Mouse (Mus musculus): ENCODE results near the gene Tango6. TPM values are rescaled to one million over a fixed set of nuclear protein-coding genes. Genes with fewer than 3 reads are reported as not detected.

Gene Tango6
- polyA plus RNA-seq (2011; ENCODE audit: insufficient read depth, insufficient read length, low read depth, missing spikeins), result 12.5 and 14.1 TPM in 2 replicates

- peaks cover 5% of the 10 kb centered on the region; the same call in 1 of the 2 replicates for H3K9me3 ChIP-seq (replicated peaks; ENCODE audit: control insufficient read depth, insufficient read depth, low read length, poor library complexity, severe bottlenecking)
- peak within 1 kb of the TSS; percentile 15; the same call in 1 of the 2 replicates for H3K27ac ChIP-seq (ENCODE audit: insufficient read depth, low read length)
- no peaks in the 10 kb centered on the region for H3K36me3 ChIP-seq (ENCODE audit: control insufficient read depth, insufficient read depth, low read length, poor library complexity, severe bottlenecking)
- TF ChIP-seq POLR2A (IDR thresholded peaks at IDR 0.05; ENCODE audit: insufficient read depth, low read length) (peak; percentile 93), CTCF (IDR thresholded peaks at IDR 0.05; ENCODE audit: low read depth, low read length) (peak; percentile 64), EP300 (IDR thresholded peaks at IDR 0.05; ENCODE audit: insufficient read depth, low read depth, low read length) (no peak)
- H3K4me3 ChIP-seq (ENCODE audit: low read depth, low read length), result peak within 1 kb of the TSS; percentile 83
- no peaks in the 10 kb centered on the region for H3K27me3 ChIP-seq (ENCODE audit: control insufficient read depth, insufficient read depth, low read length, poor library complexity, severe bottlenecking)
- H3K4me1 ChIP-seq (ENCODE audit: control insufficient read depth, insufficient read depth, low read length), result no peaks in the 10 kb centered on the region
- peak within 1 kb of the TSS; percentile 95 for H3K9ac ChIP-seq (ENCODE audit: low read depth, poor library complexity, severe bottlenecking)
These were observed at the start of gene Tango6 for GRCm38 (mm10) chr8:106682971-106683668. TSS of gene Tango6 (plus strand) at chr8:106683068.

- TF ChIP-seq POLR2A (IDR thresholded peaks at IDR 0.05; ENCODE audit: insufficient read depth, low read length) (no peak), EP300 (IDR thresholded peaks at IDR 0.05; ENCODE audit: insufficient read depth, low read depth, low read length) (no peak), CTCF (IDR thresholded peaks at IDR 0.05; ENCODE audit: low read depth, low read length) (no peak)
- Histone ChIP-seq H3K36me3 (ENCODE audit: control insufficient read depth, insufficient read depth, low read length, poor library complexity, severe bottlenecking) (peaks cover 7% of the 10 kb centered on the region), H3K4me1 (ENCODE audit: control insufficient read depth, insufficient read depth, low read length) (peaks cover 17% of the 10 kb centered on the region), H3K9me3 (replicated peaks; ENCODE audit: control insufficient read depth, insufficient read depth, low read length, poor library complexity, severe bottlenecking) (no peaks in the 10 kb centered on the region), H3K9ac (ENCODE audit: low read depth, poor library complexity, severe bottlenecking) (no peak overlapping the region), H3K27ac (ENCODE audit: insufficient read depth, low read length) (peak overlapping the region; percentile 46), H3K4me3 (ENCODE audit: low read depth, low read length) (no peak overlapping the region), H3K27me3 (ENCODE audit: control insufficient read depth, insufficient read depth, low read length, poor library complexity, severe bottlenecking) (no peaks in the 10 kb centered on the region)
These were observed 49.3 kb upstream of the Tango6 start for GRCm38 (mm10) chr8:106633361-106634158.

- TF ChIP-seq POLR2A (IDR thresholded peaks at IDR 0.05; ENCODE audit: insufficient read depth, low read length) (no peak), CTCF (IDR thresholded peaks at IDR 0.05; ENCODE audit: low read depth, low read length) (no peak), EP300 (IDR thresholded peaks at IDR 0.05; ENCODE audit: insufficient read depth, low read depth, low read length) (no peak)
- H3K9ac ChIP-seq (ENCODE audit: low read depth, poor library complexity, severe bottlenecking), result no peak overlapping the region
- no peaks in the 10 kb centered on the region for H3K27me3 ChIP-seq (ENCODE audit: control insufficient read depth, insufficient read depth, low read length, poor library complexity, severe bottlenecking)
- H3K4me1 ChIP-seq (ENCODE audit: control insufficient read depth, insufficient read depth, low read length), result peaks cover 17% of the 10 kb centered on the region
- H3K9me3 ChIP-seq (replicated peaks; ENCODE audit: control insufficient read depth, insufficient read depth, low read length, poor library complexity, severe bottlenecking), result no peaks in the 10 kb centered on the region
- no peak overlapping the region for H3K4me3 ChIP-seq (ENCODE audit: low read depth, low read length)
- H3K36me3 ChIP-seq (ENCODE audit: control insufficient read depth, insufficient read depth, low read length, poor library complexity, severe bottlenecking), result peaks cover 7% of the 10 kb centered on the region
- H3K27ac ChIP-seq (ENCODE audit: insufficient read depth, low read length), result no peak overlapping the region
These were observed 47.6 kb upstream of the Tango6 start for GRCm38 (mm10) chr8:106635284-106635683.

GRCm38 (mm10) chr8:106637446-106637845 is 45.4 kb upstream of the Tango6 start:
- no peaks in the 10 kb centered on the region for H3K27me3 ChIP-seq (ENCODE audit: control insufficient read depth, insufficient read depth, low read length, poor library complexity, severe bottlenecking)
- peaks cover 21% of the 10 kb centered on the region for H3K4me1 ChIP-seq (ENCODE audit: control insufficient read depth, insufficient read depth, low read length)
- H3K27ac ChIP-seq (ENCODE audit: insufficient read depth, low read length), result peak overlapping the region; percentile 48
- no peaks in the 10 kb centered on the region for H3K9me3 ChIP-seq (replicated peaks; ENCODE audit: control insufficient read depth, insufficient read depth, low read length, poor library complexity, severe bottlenecking)
- no peak for TF ChIP-seq EP300 (IDR thresholded peaks at IDR 0.05; ENCODE audit: insufficient read depth, low read depth, low read length)
- TF ChIP-seq POLR2A (IDR thresholded peaks at IDR 0.05; ENCODE audit: insufficient read depth, low read length), result no peak
- no peak for TF ChIP-seq CTCF (IDR thresholded peaks at IDR 0.05; ENCODE audit: low read depth, low read length)
- peaks cover 9% of the 10 kb centered on the region for H3K36me3 ChIP-seq (ENCODE audit: control insufficient read depth, insufficient read depth, low read length, poor library complexity, severe bottlenecking)
- H3K4me3 ChIP-seq (ENCODE audit: low read depth, low read length), result no peak overlapping the region
- 0 out of 2 replicates have a peak overlapping the region, but pooled peaks have one; percentile 6 for H3K9ac ChIP-seq (ENCODE audit: low read depth, poor library complexity, severe bottlenecking)

GRCm38 (mm10) chr8:106638768-106639295 is 44.0 kb upstream of the Tango6 start:
- Histone ChIP-seq H3K27ac (ENCODE audit: insufficient read depth, low read length) (peak overlapping the region; percentile 37), H3K4me3 (ENCODE audit: low read depth, low read length) (no peak overlapping the region), H3K36me3 (ENCODE audit: control insufficient read depth, insufficient read depth, low read length, poor library complexity, severe bottlenecking) (peaks cover 9% of the 10 kb centered on the region), H3K9ac (ENCODE audit: low read depth, poor library complexity, severe bottlenecking) (no peak overlapping the region), H3K9me3 (replicated peaks; ENCODE audit: control insufficient read depth, insufficient read depth, low read length, poor library complexity, severe bottlenecking) (no peaks in the 10 kb centered on the region), H3K4me1 (ENCODE audit: control insufficient read depth, insufficient read depth, low read length) (peaks cover 20% of the 10 kb centered on the region), H3K27me3 (ENCODE audit: control insufficient read depth, insufficient read depth, low read length, poor library complexity, severe bottlenecking) (no peaks in the 10 kb centered on the region)
- no peak for TF ChIP-seq CTCF (IDR thresholded peaks at IDR 0.05; ENCODE audit: low read depth, low read length)
- no peak for TF ChIP-seq EP300 (IDR thresholded peaks at IDR 0.05; ENCODE audit: insufficient read depth, low read depth, low read length)
- TF ChIP-seq POLR2A (IDR thresholded peaks at IDR 0.05; ENCODE audit: insufficient read depth, low read length), result no peak
